Mouse (Mus musculus) CD4-positive, CD25-positive, alpha-beta regulatory T cell, adult 2 months (primary cell): ENCODE results near the gene Olfr376.

Source experiments
- DNase-seq: peaks from one replicate; pipeline ENCODE4 v3.0.0-alpha.2; 2012; ENCODE audit warnings: low read depth, low spot score

Olfr376 gene

GRCm38 (mm10) chr11:73370946-73371345, at the start of gene Olfr376:
Olfr376 (plus strand) TSS chr11:73371246.
- DNase-seq, result no peak

GRCm38 (mm10) chr11:73323906-73324830, 46.9 kb upstream of the Olfr376 start:
- no peak for DNase-seq

- DNase-seq, result no peak
Measured at GRCm38 (mm10) chr11:73326485-73326886, 44.6 kb upstream of the Olfr376 start.

GRCm38 (mm10) chr11:73327361-73327760, 43.7 kb upstream of the Olfr376 start:
- DNase-seq, result no peak

GRCm38 (mm10) chr11:73329442-73329841, 41.6 kb upstream of the Olfr376 start, which contains the start of the genes Aspa, Gm49340 and Spata22:
Aspa (minus strand) TSS chr11:73329596.
Gm49340 (plus strand) TSS chr11:73329741.
Spata22 (plus strand) TSS chr11:73329741.
- no peak for DNase-seq

- no peak for DNase-seq
Measured at GRCm38 (mm10) chr11:73333357-73333756, 37.7 kb upstream of the Olfr376 start.

GRCm38 (mm10) chr11:73336919-73337318, 34.1 kb upstream of the Olfr376 start:
- DNase-seq, result no peak

- DNase-seq, result no peak
Measured at GRCm38 (mm10) chr11:73350483-73350882, 20.6 kb upstream of the Olfr376 start, which contains the start of gene Olfr20. Olfr20 (plus strand) TSS chr11:73350783.

- DNase-seq, result no peak
Measured at GRCm38 (mm10) chr11:73395374-73395773, 24.3 kb downstream of the Olfr376 start.

- DNase-seq, result no peak
Measured at GRCm38 (mm10) chr11:73399514-73399913, 28.5 kb downstream of the Olfr376 start, which contains the start of gene Olfr1. Olfr1 (minus strand) TSS chr11:73399614.
